Comparison of ENCODE assay signal across 16 mouse cellular contexts in genomic region chr9:57593454-57594173, GRCm38 (mm10). TPM values are rescaled to one million over a fixed set of nuclear protein-coding genes. Genes with fewer than 3 reads are reported as not detected.
A peak's percentile ranks its signal among the peaks of the same experiment; 100 is the strongest.
DNase-seq lines count a peak whose midpoint lies in the region; ATAC-seq and TF ChIP-seq lines count a peak whose summit lies in the region.
"Had no signal": no experiment of that assay in that cellular context is flagged by ENCODE, and none has a peak within 500 bp of the region (broad histone marks: within the 10 kb centered on the region; RNA-seq: fewer than 3 reads in every experiment).

No protein-coding gene starts in this region.

- no peak overlapping the region for H3K4me3 ChIP-seq in midbrain, embryonic 16.5 days (ENCODE audit: low read depth, low read length)
- H3K4me3 ChIP-seq in midbrain, embryonic 15.5 days = no peak overlapping the region
- no peak overlapping the region for H3K4me3 ChIP-seq in limb, embryonic 10.5 days
- H3K4me3 ChIP-seq in forebrain, postnatal 0 days (ENCODE audit: low read depth, low read length) = no peak overlapping the region
- H3K4me3 ChIP-seq: neural tube, embryonic 13.5 days had no signal

- no peak for ATAC-seq in midbrain, embryonic 16.5 days
- no peak for ATAC-seq in midbrain, embryonic 15.5 days (replicated peaks)
- ATAC-seq in forebrain, postnatal 0 days = no peak
- ATAC-seq: hindbrain, postnatal 0 days had no signal

- peaks cover 10% of the 10 kb centered on the region; the same call in 1 of the 2 replicates for H3K4me1 ChIP-seq in midbrain, embryonic 16.5 days (ENCODE audit: control insufficient read depth, insufficient read depth, low read length)
- peaks cover 16% of the 10 kb centered on the region for H3K4me1 ChIP-seq in midbrain, embryonic 15.5 days
- H3K4me1 ChIP-seq in limb, embryonic 10.5 days = peaks cover 26% of the 10 kb centered on the region
- H3K4me1 ChIP-seq in forebrain, postnatal 0 days (ENCODE audit: insufficient read depth) = no peaks in the 10 kb centered on the region

- H3K27ac ChIP-seq in midbrain, embryonic 16.5 days (ENCODE audit: low read length) = no peak overlapping the region
- no peak overlapping the region for H3K27ac ChIP-seq in midbrain, embryonic 15.5 days
- peak overlapping the region; percentile 0; the same call in 1 of the 2 replicates for H3K27ac ChIP-seq in limb, embryonic 10.5 days
- H3K27ac ChIP-seq in forebrain, postnatal 0 days (ENCODE audit: low read depth, low read length) = no peak overlapping the region
- H3K27ac ChIP-seq: hindbrain, postnatal 0 days; neural tube, embryonic 13.5 days had no signal

- no peaks in the 10 kb centered on the region for H3K27me3 ChIP-seq in midbrain, embryonic 16.5 days (ENCODE audit: control insufficient read depth, insufficient read depth, low read depth, low read length)
- no peaks in the 10 kb centered on the region for H3K27me3 ChIP-seq in midbrain, embryonic 15.5 days (replicated peaks)
- H3K27me3 ChIP-seq in limb, embryonic 10.5 days (ENCODE audit: low read depth, poor library complexity, severe bottlenecking) = no peaks in the 10 kb centered on the region
- H3K27me3 ChIP-seq in forebrain, postnatal 0 days (ENCODE audit: insufficient read depth, low read length) = no peaks in the 10 kb centered on the region
- H3K27me3 ChIP-seq: neural tube, embryonic 13.5 days had no signal

- no peaks in the 10 kb centered on the region for H3K9me3 ChIP-seq in midbrain, embryonic 16.5 days (replicated peaks; ENCODE audit: control insufficient read depth, low read length, poor library complexity, severe bottlenecking)
- no peaks in the 10 kb centered on the region for H3K9me3 ChIP-seq in midbrain, embryonic 15.5 days
- H3K9me3 ChIP-seq in limb, embryonic 10.5 days (replicated peaks) = no peaks in the 10 kb centered on the region
- H3K9me3 ChIP-seq in forebrain, postnatal 0 days (ENCODE audit: low read length) = no peaks in the 10 kb centered on the region
- H3K9me3 ChIP-seq: neural tube, embryonic 13.5 days had no signal

- 0 out of 2 replicates have a peak overlapping the region, but pooled peaks have one; percentile 18 for H3K9ac ChIP-seq in midbrain, embryonic 16.5 days (ENCODE audit: low read depth, low read length)
- H3K9ac ChIP-seq in midbrain, embryonic 15.5 days = no peak overlapping the region
- no peak overlapping the region for H3K9ac ChIP-seq in forebrain, postnatal 0 days
- H3K9ac ChIP-seq: neural tube, embryonic 13.5 days had no signal

- peak; percentile 92 for DNase-seq in heart, adult 11 months
- no peak for DNase-seq in heart, adult 18-20 months
- DNase-seq in kidney, adult 8-10 months = peak; percentile 78 to 82
- DNase-seq in limb, embryonic 10.5 days (ENCODE audit: low spot score) = no peak
- no peak for DNase-seq in forebrain, postnatal 0 days
- no peak for DNase-seq in gastrocnemius, postnatal 25 days
- DNase-seq: adrenal gland, postnatal 36 days had no signal

- no peak overlapping the region for H3K4me2 ChIP-seq in midbrain, embryonic 16.5 days (ENCODE audit: low read length)
- no peak overlapping the region for H3K4me2 ChIP-seq in midbrain, embryonic 15.5 days
- H3K4me2 ChIP-seq in forebrain, postnatal 0 days (ENCODE audit: low read depth) = no peak overlapping the region
- H3K4me2 ChIP-seq: neural tube, embryonic 13.5 days had no signal

- TF ChIP-seq CTCF in forebrain, postnatal 0 days (IDR thresholded peaks at IDR 0.05; ENCODE audit: low read depth) = no peak

- H3K36me3 ChIP-seq in midbrain, embryonic 16.5 days (ENCODE audit: control insufficient read depth, insufficient read depth, low read length) = peaks cover 13% of the 10 kb centered on the region
- peaks cover 15% of the 10 kb centered on the region for H3K36me3 ChIP-seq in midbrain, embryonic 15.5 days (replicated peaks)
- H3K36me3 ChIP-seq in limb, embryonic 10.5 days = peaks cover 22% of the 10 kb centered on the region
- H3K36me3 ChIP-seq in forebrain, postnatal 0 days (ENCODE audit: insufficient read depth) = peaks cover 40% of the 10 kb centered on the region

- 54% methylated on average over 12 of the region's 12 CpGs for WGBS in midbrain, embryonic 16.5 days
- 43% methylated on average over 12 of the region's 12 CpGs for WGBS in midbrain, embryonic 15.5 days
- WGBS in limb, embryonic 10.5 days = 56% methylated on average over 12 of the region's 12 CpGs
- WGBS in forebrain, postnatal 0 days = 67% methylated on average over 12 of the region's 12 CpGs

RNA-seq across cellular contexts. Expression of gene Ulk3, which starts 4.4 kb away (rescaled TPM):
- total RNA-seq in heart, adult 18-20 months (2021) = 1 to 10 TPM; 8.6 to 9.3 TPM
- polyA plus RNA-seq in midbrain, embryonic 16.5 days (2015; fragmentation: Nextera tagmentation; extraction: Ambion mirVana) = 29.5 and 38.3 TPM in 2 replicates
- polyA plus RNA-seq in midbrain, embryonic 15.5 days (2015; fragmentation: Nextera tagmentation; extraction: Ambion mirVana) = 35.4 and 39.0 TPM in 2 replicates
- polyA plus RNA-seq in limb, embryonic 10.5 days (2016; fragmentation: Nextera tagmentation; extraction: Ambion mirVana) = 10.1 and 12.0 TPM in 2 replicates
- 24.6 and 31.4 TPM in 2 replicates for total RNA-seq in forebrain, postnatal 0 days (2014; rRNA removed)
- 6.0 and 15.6 TPM in 2 replicates for polyA plus RNA-seq in forebrain, postnatal 0 days (2015; fragmentation: Nextera tagmentation; extraction: Ambion mirVana)
- 1 to 10 TPM; 3.8 to 4.0 TPM for total RNA-seq in gastrocnemius, postnatal 25 days (2021)

RNA-seq across cellular contexts. Expression of gene Cplx3, which starts 12.5 kb away (rescaled TPM):
- not detected for total RNA-seq in heart, adult 18-20 months (2021)
- 0.46 and 1.3 TPM in 2 replicates for polyA plus RNA-seq in midbrain, embryonic 16.5 days (2015; fragmentation: Nextera tagmentation; extraction: Ambion mirVana)
- polyA plus RNA-seq in midbrain, embryonic 15.5 days (2015; fragmentation: Nextera tagmentation; extraction: Ambion mirVana) = 0.63 and 1.5 TPM in 2 replicates
- not detected in 2 replicates for polyA plus RNA-seq in limb, embryonic 10.5 days (2016; fragmentation: Nextera tagmentation; extraction: Ambion mirVana)
- total RNA-seq in forebrain, postnatal 0 days (2014; rRNA removed) = 0.67 and 1.8 TPM in 2 replicates
- polyA plus RNA-seq in forebrain, postnatal 0 days (2015; fragmentation: Nextera tagmentation; extraction: Ambion mirVana) = 1.2 and 2.6 TPM in 2 replicates
- total RNA-seq in gastrocnemius, postnatal 25 days (2021) = not detected
- total RNA-seq: adrenal gland, postnatal 36 days had no signal
- polyA plus RNA-seq: heart, embryonic 14.5 days; limb, embryonic 14.5 days; lung, embryonic 16.5 days; neural tube, embryonic 13.5 days had no signal

RNA-seq across cellular contexts. Expression of gene Lman1l, which starts 27.0 kb away (rescaled TPM):
- total RNA-seq in heart, adult 18-20 months (2021) = under 1 TPM; 0.15 to 0.23 TPM
- polyA plus RNA-seq in midbrain, embryonic 16.5 days (2015; fragmentation: Nextera tagmentation; extraction: Ambion mirVana) = not detected in 2 replicates
- polyA plus RNA-seq in midbrain, embryonic 15.5 days (2015; fragmentation: Nextera tagmentation; extraction: Ambion mirVana) = not detected in 2 replicates
- not detected in 2 replicates for polyA plus RNA-seq in limb, embryonic 10.5 days (2016; fragmentation: Nextera tagmentation; extraction: Ambion mirVana)
- total RNA-seq in forebrain, postnatal 0 days (2014; rRNA removed) = not detected in 2 replicates
- polyA plus RNA-seq in forebrain, postnatal 0 days (2015; fragmentation: Nextera tagmentation; extraction: Ambion mirVana) = not detected in 2 replicates
- not detected for total RNA-seq in gastrocnemius, postnatal 25 days (2021)
- total RNA-seq: adrenal gland, postnatal 36 days; hindbrain, postnatal 0 days; layer of hippocampus, postnatal 25 days had no signal
- polyA plus RNA-seq: cortical plate, adult 2 months; hindbrain, postnatal 0 days; limb, embryonic 14.5 days; lung, embryonic 16.5 days; neural tube, embryonic 13.5 days had no signal

RNA-seq across cellular contexts. Expression of gene Scamp2, which starts 32.9 kb away (rescaled TPM):
- total RNA-seq in heart, adult 18-20 months (2021) = 10 to 100 TPM; 24.2 to 28.5 TPM
- 44.1 and 44.2 TPM in 2 replicates for polyA plus RNA-seq in midbrain, embryonic 16.5 days (2015; fragmentation: Nextera tagmentation; extraction: Ambion mirVana)
- 49.6 and 50.6 TPM in 2 replicates for polyA plus RNA-seq in midbrain, embryonic 15.5 days (2015; fragmentation: Nextera tagmentation; extraction: Ambion mirVana)
- polyA plus RNA-seq in limb, embryonic 10.5 days (2016; fragmentation: Nextera tagmentation; extraction: Ambion mirVana) = 37.4 and 41.9 TPM in 2 replicates
- total RNA-seq in forebrain, postnatal 0 days (2014; rRNA removed) = 29.3 and 36.3 TPM in 2 replicates
- 37.3 and 42.8 TPM in 2 replicates for polyA plus RNA-seq in forebrain, postnatal 0 days (2015; fragmentation: Nextera tagmentation; extraction: Ambion mirVana)
- 10 to 100 TPM; 31.3 to 36.9 TPM for total RNA-seq in gastrocnemius, postnatal 25 days (2021)

RNA-seq across cellular contexts. Expression of gene Mpi, which starts 41.1 kb away (rescaled TPM):
- 100 to 1,000 TPM; 118 to 140 TPM for total RNA-seq in heart, adult 18-20 months (2021)
- polyA plus RNA-seq in midbrain, embryonic 16.5 days (2015; fragmentation: Nextera tagmentation; extraction: Ambion mirVana) = 75.4 and 77.6 TPM in 2 replicates
- 81.2 and 82.9 TPM in 2 replicates for polyA plus RNA-seq in midbrain, embryonic 15.5 days (2015; fragmentation: Nextera tagmentation; extraction: Ambion mirVana)
- polyA plus RNA-seq in limb, embryonic 10.5 days (2016; fragmentation: Nextera tagmentation; extraction: Ambion mirVana) = 60.0 and 61.3 TPM in 2 replicates
- 46.1 and 47.8 TPM in 2 replicates for total RNA-seq in forebrain, postnatal 0 days (2014; rRNA removed)
- polyA plus RNA-seq in forebrain, postnatal 0 days (2015; fragmentation: Nextera tagmentation; extraction: Ambion mirVana) = 37.9 and 49.3 TPM in 2 replicates
- total RNA-seq in gastrocnemius, postnatal 25 days (2021) = 10 to 100 TPM; 75.1 to 87.6 TPM

Comparison
In these comparisons a context has a peak if more than half of its experiments do, and no peak if none do; other contexts are left out.
1. DNase-seq: peak in heart, adult 11 months (single experiment) and kidney, adult 8-10 months (2 of 2); none in heart, adult 18-20 months (0 of 2), limb, embryonic 10.5 days (single experiment), forebrain, postnatal 0 days (single experiment) and gastrocnemius, postnatal 25 days (single experiment).